Comparison of ENCODE assay signal across 10 mouse cellular contexts in genomic region chr3:27937144-27938110, GRCm38 (mm10). TPM values are rescaled to one million over a fixed set of nuclear protein-coding genes. Genes with fewer than 3 reads are reported as not detected.
DNase-seq lines count a peak whose midpoint lies in the region; ATAC-seq and TF ChIP-seq lines count a peak whose summit lies in the region.
"Had no signal": no experiment of that assay in that cellular context is flagged by ENCODE, and none has a peak within 500 bp of the region (broad histone marks: within the 10 kb centered on the region; RNA-seq: fewer than 3 reads in every experiment).

No protein-coding gene starts in this region.

- H3K4me1 ChIP-seq in forebrain, embryonic 13.5 days = peaks cover 15% of the 10 kb centered on the region
- H3K4me1 ChIP-seq in forebrain, postnatal 0 days (ENCODE audit: insufficient read depth) = no peaks in the 10 kb centered on the region
- H3K4me1 ChIP-seq in lung, embryonic 14.5 days (ENCODE audit: insufficient read depth) = no peaks in the 10 kb centered on the region
- H3K4me1 ChIP-seq in hindbrain, embryonic 14.5 days (replicated peaks; ENCODE audit: control insufficient read depth, insufficient read depth, low read length) = no peaks in the 10 kb centered on the region; the same call in 1 of the 2 replicates
- peaks cover 5% of the 10 kb centered on the region; the same call in 1 of the 2 replicates for H3K4me1 ChIP-seq in midbrain, embryonic 14.5 days (ENCODE audit: control insufficient read depth, insufficient read depth, low read length)

- H3K27ac ChIP-seq in forebrain, embryonic 13.5 days = no peak overlapping the region
- H3K27ac ChIP-seq in forebrain, postnatal 0 days (ENCODE audit: low read depth, low read length) = no peak overlapping the region
- no peak overlapping the region for H3K27ac ChIP-seq in lung, embryonic 14.5 days (ENCODE audit: low read depth)
- no peak overlapping the region for H3K27ac ChIP-seq in hindbrain, embryonic 14.5 days
- no peak overlapping the region for H3K27ac ChIP-seq in midbrain, embryonic 14.5 days (replicated peaks; ENCODE audit: low read depth, low read length)

- peaks cover 20% of the 10 kb centered on the region for H3K27me3 ChIP-seq in forebrain, embryonic 13.5 days
- H3K27me3 ChIP-seq in forebrain, postnatal 0 days (ENCODE audit: insufficient read depth, low read length) = peaks cover 8% of the 10 kb centered on the region
- no peaks in the 10 kb centered on the region for H3K27me3 ChIP-seq in lung, embryonic 14.5 days (ENCODE audit: insufficient read depth, low read length)
- H3K27me3 ChIP-seq in hindbrain, embryonic 14.5 days (ENCODE audit: control insufficient read depth, insufficient read depth, low read length) = peaks cover 4% of the 10 kb centered on the region; the same call in 1 of the 2 replicates
- no peaks in the 10 kb centered on the region; the same call in 1 of the 2 replicates for H3K27me3 ChIP-seq in midbrain, embryonic 14.5 days (ENCODE audit: control insufficient read depth, insufficient read depth, low read length)

- no peaks in the 10 kb centered on the region for H3K36me3 ChIP-seq in forebrain, embryonic 13.5 days (ENCODE audit: poor library complexity, severe bottlenecking)
- H3K36me3 ChIP-seq in forebrain, postnatal 0 days (ENCODE audit: insufficient read depth) = no peaks in the 10 kb centered on the region
- H3K36me3 ChIP-seq in lung, embryonic 14.5 days (ENCODE audit: insufficient read depth) = no peaks in the 10 kb centered on the region
- H3K36me3 ChIP-seq in hindbrain, embryonic 14.5 days (replicated peaks; ENCODE audit: control insufficient read depth, insufficient read depth) = no peaks in the 10 kb centered on the region
- H3K36me3 ChIP-seq in midbrain, embryonic 14.5 days (ENCODE audit: control insufficient read depth, insufficient read depth, low read length) = no peaks in the 10 kb centered on the region

- H3K4me3 ChIP-seq in forebrain, embryonic 13.5 days = no peak overlapping the region
- H3K4me3 ChIP-seq in forebrain, postnatal 0 days (ENCODE audit: low read depth, low read length) = no peak overlapping the region
- H3K4me3 ChIP-seq in lung, embryonic 14.5 days (ENCODE audit: low read depth, low read length) = no peak overlapping the region; the same call in 1 of the 2 replicates
- no peak overlapping the region for H3K4me3 ChIP-seq in hindbrain, embryonic 14.5 days (replicated peaks; ENCODE audit: low read length)
- no peak overlapping the region for H3K4me3 ChIP-seq in midbrain, embryonic 14.5 days (replicated peaks; ENCODE audit: low read depth, low read length)

- 79% methylated on average over 13 of the region's 13 CpGs for WGBS in forebrain, embryonic 13.5 days
- 79% methylated on average over 13 of the region's 13 CpGs for WGBS in forebrain, postnatal 0 days
- WGBS in lung, embryonic 14.5 days = 71% methylated on average over 13 of the region's 13 CpGs
- WGBS in hindbrain, embryonic 14.5 days = 82% methylated on average over 13 of the region's 13 CpGs
- 84% methylated on average over 13 of the region's 13 CpGs for WGBS in midbrain, embryonic 14.5 days

- H3K9me3 ChIP-seq in forebrain, embryonic 13.5 days (replicated peaks) = no peaks in the 10 kb centered on the region
- H3K9me3 ChIP-seq in forebrain, postnatal 0 days (ENCODE audit: low read length) = no peaks in the 10 kb centered on the region
- H3K9me3 ChIP-seq in lung, embryonic 14.5 days (ENCODE audit: low read depth, low read length) = no peaks in the 10 kb centered on the region
- H3K9me3 ChIP-seq in hindbrain, embryonic 14.5 days (ENCODE audit: control insufficient read depth, low read length) = no peaks in the 10 kb centered on the region
- no peaks in the 10 kb centered on the region for H3K9me3 ChIP-seq in midbrain, embryonic 14.5 days (ENCODE audit: control insufficient read depth, low read length)

- H3K9ac ChIP-seq in forebrain, embryonic 13.5 days = no peak overlapping the region
- H3K9ac ChIP-seq in forebrain, postnatal 0 days = no peak overlapping the region
- H3K9ac ChIP-seq in lung, embryonic 14.5 days = no peak overlapping the region
- H3K9ac ChIP-seq in hindbrain, embryonic 14.5 days = no peak overlapping the region
- H3K9ac ChIP-seq in midbrain, embryonic 14.5 days (replicated peaks; ENCODE audit: low read length) = no peak overlapping the region

- ATAC-seq in forebrain, embryonic 13.5 days = no peak
- no peak for ATAC-seq in forebrain, postnatal 0 days
- no peak for ATAC-seq in lung, embryonic 14.5 days (ENCODE audit: insufficient read depth)
- ATAC-seq in hindbrain, embryonic 14.5 days (ENCODE audit: low FRiP score) = no peak
- no peak for ATAC-seq in midbrain, embryonic 14.5 days (ENCODE audit: low FRiP score, low TSS enrichment)

- H3K4me2 ChIP-seq in forebrain, embryonic 13.5 days = peak overlapping the region; percentile 100; the same call in 1 of the 2 replicates
- H3K4me2 ChIP-seq in forebrain, postnatal 0 days (ENCODE audit: low read depth) = no peak overlapping the region
- H3K4me2 ChIP-seq in lung, embryonic 14.5 days = peak overlapping the region; percentile 97
- peak overlapping the region; percentile 99 for H3K4me2 ChIP-seq in hindbrain, embryonic 14.5 days (replicated peaks)
- H3K4me2 ChIP-seq in midbrain, embryonic 14.5 days (ENCODE audit: low read length) = peak overlapping the region; percentile 100; the same call in 1 of the 2 replicates

- DNase-seq in forebrain, postnatal 0 days = no peak
- DNase-seq in lung, embryonic 14.5 days = peak; percentile 19
- no peak for DNase-seq in lung, postnatal 10 days
- DNase-seq in hindbrain, embryonic 14.5 days (ENCODE audit: low spot score) = no peak
- DNase-seq in midbrain, embryonic 14.5 days = no peak
- DNase-seq in thymus, postnatal 0 days (ENCODE audit: low spot score) = no peak
- no peak for DNase-seq in spleen, postnatal 36 days (ENCODE audit: low spot score in 2 of 2)
- DNase-seq: cerebellum, adult 11-12 months had no signal

- no peak for TF ChIP-seq CTCF in forebrain, postnatal 0 days (IDR thresholded peaks at IDR 0.05; ENCODE audit: low read depth)
- TF ChIP-seq CTCF in lung, embryonic 14.5 days (IDR thresholded peaks at IDR 0.05; ENCODE audit: low read depth) = no peak

RNA-seq across cellular contexts. Expression of gene Pld1, which starts 1.1 kb away (rescaled TPM):
- 2.4 and 2.7 TPM in 2 replicates for polyA plus RNA-seq in forebrain, embryonic 13.5 days (2015; fragmentation: Nextera tagmentation; extraction: Ambion mirVana)
- 5.1 and 13.5 TPM in 2 replicates for total RNA-seq in forebrain, postnatal 0 days (2014; rRNA removed)
- polyA plus RNA-seq in forebrain, postnatal 0 days (2015; fragmentation: Nextera tagmentation; extraction: Ambion mirVana) = 2.7 and 3.5 TPM in 2 replicates
- polyA plus RNA-seq in lung, embryonic 14.5 days (2014; fragmentation: Nextera tagmentation; extraction: Ambion mirVana) = 6.4 and 7.5 TPM in 2 replicates
- polyA plus RNA-seq in hindbrain, embryonic 14.5 days (2014; fragmentation: Nextera tagmentation; extraction: Ambion mirVana) = 6.4 and 6.7 TPM in 2 replicates
- 2.3 and 5.4 TPM in 2 replicates for polyA plus RNA-seq in midbrain, embryonic 14.5 days (2014; fragmentation: Nextera tagmentation; extraction: Ambion mirVana)
- 3.6 and 4.8 TPM in 2 replicates for polyA plus RNA-seq in thymus, postnatal 0 days (2015; fragmentation: Nextera tagmentation; extraction: Ambion mirVana)

RNA-seq across cellular contexts. Expression of gene Tmem212, which starts 41.3 kb away (rescaled TPM):
- not detected in 2 replicates for polyA plus RNA-seq in forebrain, embryonic 13.5 days (2015; fragmentation: Nextera tagmentation; extraction: Ambion mirVana)
- 2.7 and 4.3 TPM in 2 replicates for total RNA-seq in forebrain, postnatal 0 days (2014; rRNA removed)
- 3.0 and 4.7 TPM in 2 replicates for polyA plus RNA-seq in forebrain, postnatal 0 days (2015; fragmentation: Nextera tagmentation; extraction: Ambion mirVana)
- not detected in 2 replicates for polyA plus RNA-seq in lung, embryonic 14.5 days (2014; fragmentation: Nextera tagmentation; extraction: Ambion mirVana)
- polyA plus RNA-seq in hindbrain, embryonic 14.5 days (2014; fragmentation: Nextera tagmentation; extraction: Ambion mirVana) = not detected in 2 replicates
- polyA plus RNA-seq in midbrain, embryonic 14.5 days (2014; fragmentation: Nextera tagmentation; extraction: Ambion mirVana) = not detected in 2 replicates
- polyA plus RNA-seq in thymus, postnatal 0 days (2015; fragmentation: Nextera tagmentation; extraction: Ambion mirVana) = 1.2 and 1.3 TPM in 2 replicates
- polyA plus RNA-seq: large intestine, adult 2 months had no signal
